Mouse (Mus musculus) intestine, embryonic 16.5 days (tissue): Measurements from ENCODE around the gene Csrp3. TPM values are rescaled to one million over a fixed set of nuclear protein-coding genes. Genes with fewer than 3 reads are reported as not detected.

ENCODE experiments used
- ATAC-seq: fragments of 200-750 bp; cut with Nextera tagmentation; 2 replicates; pipeline ENCODE4 v1.8.0; 2017; ENCODE audit warnings: moderate TSS enrichment, moderate library complexity
- H3K27ac ChIP-seq: fragments of 300-500 bp; sonication (generic); 2 replicates; pipeline ENCODE4 v1.5.1; 2014; ENCODE audit warnings: mild to moderate bottlenecking, low read length
- H3K27me3 ChIP-seq: fragments of 300-500 bp; sonication (generic); replicated peaks from 2 replicates; pipeline ENCODE4 v1.6.1; 2014; ENCODE audit warnings: low read length, control low read depth, mixed read lengths; ENCODE audit not compliant: control insufficient read depth, insufficient read depth
- H3K36me3 ChIP-seq: fragments of 300-500 bp; sonication (generic); 2 replicates; pipeline ENCODE4 v1.6.1; 2014; ENCODE audit warnings: low read length, control low read depth; ENCODE audit not compliant: control insufficient read depth, insufficient read depth
- H3K4me1 ChIP-seq: fragments of 300-500 bp; sonication (generic); 2 replicates; pipeline ENCODE4 v1.6.1; 2014; ENCODE audit warnings: low read length, control low read depth, mixed read lengths; ENCODE audit not compliant: control insufficient read depth, insufficient read depth
- H3K4me2 ChIP-seq: fragments of 300-500 bp; sonication (generic); 2 replicates; pipeline ENCODE4 v1.6.1; 2014; ENCODE audit warnings: low read depth, low read length, control low read depth
- H3K4me3 ChIP-seq: fragments of 300-500 bp; sonication (generic); 2 replicates; pipeline ENCODE4 v1.5.1; 2014; ENCODE audit warnings: mild to moderate bottlenecking, low read length
- H3K9ac ChIP-seq: fragments of 300-500 bp; sonication (generic); 2 replicates; pipeline ENCODE4 v1.6.1; 2014; ENCODE audit warnings: low read depth, low read length
- H3K9me3 ChIP-seq: fragments of 300-500 bp; sonication (generic); 2 replicates; pipeline ENCODE4 v1.6.1; 2016; ENCODE audit warnings: low read length, control low read depth; ENCODE audit not compliant: control insufficient read depth
- WGBS: fragments of 180-500 bp; shearing (Covaris S2); extraction: QIAGEN DNeasy Blood & Tissue Kit; methylation state at CpG from one replicate; pipeline ENCODE4 v1.1.7; 2014; 5-methylcytosine and 5-hydroxymethylcytosine counted together
- polyA plus RNA-seq: library from polyadenylated mRNA; unstranded; fragments of >200 nt; fragmentation: Nextera tagmentation; extraction: Ambion mirVana; gene quantifications from 2 replicates; pipeline ENCODE4 v1.2.1, GENCODE M21; 2015

Csrp3 gene
- polyA plus RNA-seq, 1 experiment from 2014 or later, result 2.1 TPM

DNA sequence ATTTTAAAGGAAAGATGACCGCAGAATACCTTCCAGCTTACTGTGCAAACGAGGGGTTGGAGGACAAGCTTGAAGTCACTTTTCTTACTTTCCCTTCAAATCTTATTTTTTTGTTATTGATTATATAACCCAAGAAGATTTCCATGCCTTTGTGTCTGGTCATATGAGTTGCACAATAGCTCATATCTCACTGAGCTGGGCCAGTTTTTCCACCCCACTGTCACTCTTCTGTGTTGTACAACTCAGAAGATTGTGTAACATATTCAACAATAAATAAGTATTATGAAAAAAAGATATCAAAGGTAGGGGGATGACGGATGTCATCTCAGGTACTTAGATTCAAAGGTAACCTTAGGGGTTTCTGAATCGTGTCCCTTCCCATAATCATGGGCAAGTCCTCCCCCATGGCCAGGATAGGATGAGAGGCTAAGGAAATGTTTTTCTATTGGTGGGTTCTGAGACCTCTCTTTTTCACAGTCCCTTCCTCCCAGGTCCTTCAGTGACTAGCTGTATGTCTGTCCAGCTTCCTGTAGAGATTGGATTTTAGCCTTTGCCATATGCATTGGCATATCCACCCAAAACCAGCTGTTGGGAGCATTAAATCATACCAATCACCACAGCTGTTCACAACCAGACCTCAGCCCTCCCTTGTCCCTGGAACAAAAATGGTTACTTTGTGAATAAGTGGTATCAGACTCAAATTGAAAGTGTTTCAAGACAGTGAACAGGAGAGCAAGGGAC is 35.9 kb upstream of the Csrp3 start:
- WGBS, result 88% methylated on average over 4 of the region's 4 CpGs
- H3K4me2 ChIP-seq, result no peak overlapping the region
- no peak for ATAC-seq
- H3K9me3 ChIP-seq, result no peaks in the 10 kb centered on the region
- no peak overlapping the region for H3K27ac ChIP-seq
- H3K4me3 ChIP-seq, result no peak overlapping the region
- no peaks in the 10 kb centered on the region for H3K36me3 ChIP-seq
- peaks cover 13% of the 10 kb centered on the region for H3K4me1 ChIP-seq
- H3K9ac ChIP-seq, result no peak overlapping the region
- no peaks in the 10 kb centered on the region for H3K27me3 ChIP-seq

DNA sequence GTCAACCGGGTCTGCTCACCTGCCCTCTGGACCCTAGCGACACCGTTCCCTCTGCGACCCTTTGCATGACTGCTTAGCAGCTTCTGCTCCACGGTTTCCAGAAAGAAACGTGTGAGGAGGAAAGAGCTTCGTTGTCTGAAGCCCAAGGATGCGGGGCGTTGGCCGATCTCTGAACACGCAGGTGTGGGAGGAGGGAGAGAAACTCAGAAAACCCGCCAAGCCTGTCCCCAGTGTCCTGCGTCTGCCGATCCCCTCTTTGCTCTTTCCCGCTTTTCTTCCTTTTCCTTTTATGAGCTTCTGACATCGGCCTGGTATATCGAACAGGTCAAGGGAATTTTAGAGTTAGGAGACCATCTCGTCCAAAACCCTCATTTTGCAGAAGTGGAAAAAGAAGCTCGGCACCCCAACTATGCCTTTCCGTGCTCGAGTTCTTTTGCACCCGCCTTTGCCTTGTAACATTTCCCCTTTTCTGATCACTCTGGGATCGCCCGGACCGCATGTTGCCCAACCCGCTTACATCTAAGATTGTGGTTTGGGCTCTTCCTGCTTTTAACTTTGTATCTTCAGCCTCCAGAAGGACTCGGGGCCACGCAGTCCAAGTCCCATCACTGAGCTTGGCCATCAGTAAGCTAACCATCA is 34.3 kb upstream of the Csrp3 start:
- no peaks in the 10 kb centered on the region for H3K9me3 ChIP-seq
- under 1% methylated on average over 28 of the region's 28 CpGs for WGBS
- H3K36me3 ChIP-seq, result no peaks in the 10 kb centered on the region
- no peak for ATAC-seq
- peaks cover 24% of the 10 kb centered on the region for H3K4me1 ChIP-seq
- peak overlapping the region; percentile 83 for H3K9ac ChIP-seq
- peak overlapping the region; percentile 81 for H3K4me2 ChIP-seq
- H3K27ac ChIP-seq, result peak overlapping the region; percentile 63
- H3K4me3 ChIP-seq, result peak overlapping the region; percentile 76
- H3K27me3 ChIP-seq, result no peaks in the 10 kb centered on the region

DNA sequence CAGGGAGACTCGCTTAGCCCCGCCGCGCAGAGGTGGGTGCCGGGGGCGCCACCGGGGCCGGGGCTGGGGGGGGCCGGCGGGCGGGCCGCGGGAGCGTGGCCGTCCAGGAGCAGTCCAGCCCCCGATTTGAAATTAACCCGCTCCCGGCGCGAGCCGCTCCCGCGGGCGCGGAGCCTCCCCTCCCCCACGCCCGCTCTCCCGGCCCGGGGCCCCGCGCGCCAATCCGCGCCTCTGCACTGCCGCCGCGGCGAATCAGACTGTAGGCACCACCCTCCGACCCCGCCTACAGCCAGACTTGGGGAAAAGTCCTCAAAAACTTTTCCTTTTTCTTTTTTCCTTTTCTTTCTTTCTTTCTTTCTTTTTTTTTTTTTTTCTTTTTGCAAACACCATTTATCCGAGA is 33.7 kb upstream of the Csrp3 start, which contains the start of gene E2f8:
Gene E2f8, minus strand, starts transcription at position 111 of the 400 bp plus-strand sequence.
- H3K4me1 ChIP-seq, result peaks cover 27% of the 10 kb centered on the region
- H3K4me2 ChIP-seq, result peak within 1 kb of the TSS; percentile 84
- H3K27ac ChIP-seq, result peak within 1 kb of the TSS; percentile 84
- no peaks in the 10 kb centered on the region for H3K27me3 ChIP-seq
- no peaks in the 10 kb centered on the region for H3K9me3 ChIP-seq
- H3K9ac ChIP-seq, result peak within 1 kb of the TSS; percentile 83
- WGBS, result under 1% methylated on average over 39 of the region's 41 CpGs
- peak; percentile 79 for ATAC-seq
- no peaks in the 10 kb centered on the region for H3K36me3 ChIP-seq
- H3K4me3 ChIP-seq, result peak within 1 kb of the TSS; percentile 76

DNA sequence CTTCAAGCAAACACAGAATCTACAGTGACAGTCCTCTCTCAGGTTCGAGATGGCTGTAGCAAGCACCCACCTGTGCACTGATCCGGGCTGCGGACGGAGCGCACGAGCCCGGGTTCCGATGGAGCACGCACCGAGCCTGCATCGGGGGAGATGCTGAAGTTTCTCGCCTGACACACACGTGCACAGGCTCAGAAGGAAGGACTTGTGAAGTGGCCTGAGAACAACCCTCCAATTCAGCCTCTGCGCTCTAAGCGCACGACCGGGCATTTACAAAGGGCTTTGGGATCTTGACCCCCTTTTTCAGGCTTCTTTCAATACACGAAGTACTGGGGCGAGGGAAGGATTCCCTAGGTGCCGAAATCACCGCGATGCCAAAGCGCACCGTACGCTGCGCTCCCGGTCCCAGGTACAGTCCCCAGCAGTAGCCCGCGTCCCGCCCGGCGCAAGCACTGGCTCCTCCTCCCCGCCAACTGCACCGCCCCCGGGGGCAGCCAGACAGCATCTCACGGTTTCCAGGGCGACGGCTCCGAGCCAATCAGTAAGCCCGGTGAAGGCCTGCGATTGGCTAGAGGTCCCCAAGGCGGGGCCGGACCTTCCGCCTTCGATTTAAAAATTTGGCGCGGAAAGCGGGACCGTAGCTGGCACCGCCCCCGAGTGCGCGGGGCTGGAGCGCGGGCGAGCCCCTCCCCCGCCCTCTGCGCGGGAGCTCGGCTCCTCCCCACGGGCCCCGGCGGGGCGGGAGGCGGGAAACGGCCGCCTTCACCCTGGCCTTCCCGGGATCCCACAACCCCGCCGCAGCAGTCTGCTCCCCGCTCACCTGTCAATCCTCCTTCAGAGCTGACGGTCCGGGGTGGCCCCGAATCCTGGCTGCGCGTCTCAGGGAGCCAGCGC is 33.0 kb upstream of the Csrp3 start:
- Histone ChIP-seq H3K4me3 (peak overlapping the region; percentile 76), H3K36me3 (peaks cover 2% of the 10 kb centered on the region; the same call in 1 of the 2 replicates), H3K4me2 (peak overlapping the region; percentile 84), H3K27me3 (no peaks in the 10 kb centered on the region), H3K27ac (peak overlapping the region; percentile 84), H3K9ac (peak overlapping the region; percentile 83), H3K9me3 (no peaks in the 10 kb centered on the region), H3K4me1 (peaks cover 27% of the 10 kb centered on the region)
- ATAC-seq, result peak; percentile 93
- under 1% methylated on average over 73 of the region's 77 CpGs for WGBS

DNA sequence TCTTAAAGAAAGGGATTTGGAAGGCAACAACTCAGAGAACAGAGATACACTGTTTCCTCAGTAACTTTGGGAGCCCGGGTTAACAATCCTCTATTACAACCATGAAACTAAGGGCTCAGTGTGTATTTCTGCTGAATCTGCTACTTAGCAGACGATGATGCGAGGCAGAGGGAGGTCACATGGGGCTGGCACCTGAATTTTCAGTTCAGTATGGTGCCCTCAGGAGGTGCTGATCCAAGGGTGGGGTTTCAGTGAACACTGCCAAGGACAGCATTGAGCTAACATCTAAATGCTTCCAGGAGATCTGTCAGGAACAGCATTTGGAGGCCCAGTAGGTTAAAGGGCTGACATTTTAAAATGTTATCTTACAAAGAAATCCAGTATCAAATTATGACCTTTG is 31.7 kb upstream of the Csrp3 start:
- H3K4me2 ChIP-seq, result peak overlapping the region; percentile 56
- peaks cover 27% of the 10 kb centered on the region for H3K4me1 ChIP-seq
- peak overlapping the region; percentile 65 for H3K9ac ChIP-seq
- no peaks in the 10 kb centered on the region for H3K27me3 ChIP-seq
- H3K4me3 ChIP-seq, result peak overlapping the region; percentile 30
- H3K9me3 ChIP-seq, result no peaks in the 10 kb centered on the region
- 42% methylated on average over 3 of the region's 3 CpGs for WGBS
- H3K27ac ChIP-seq, result peak overlapping the region; percentile 74; the same call in 1 of the 2 replicates
- no peak for ATAC-seq
- peaks cover 13% of the 10 kb centered on the region for H3K36me3 ChIP-seq

DNA sequence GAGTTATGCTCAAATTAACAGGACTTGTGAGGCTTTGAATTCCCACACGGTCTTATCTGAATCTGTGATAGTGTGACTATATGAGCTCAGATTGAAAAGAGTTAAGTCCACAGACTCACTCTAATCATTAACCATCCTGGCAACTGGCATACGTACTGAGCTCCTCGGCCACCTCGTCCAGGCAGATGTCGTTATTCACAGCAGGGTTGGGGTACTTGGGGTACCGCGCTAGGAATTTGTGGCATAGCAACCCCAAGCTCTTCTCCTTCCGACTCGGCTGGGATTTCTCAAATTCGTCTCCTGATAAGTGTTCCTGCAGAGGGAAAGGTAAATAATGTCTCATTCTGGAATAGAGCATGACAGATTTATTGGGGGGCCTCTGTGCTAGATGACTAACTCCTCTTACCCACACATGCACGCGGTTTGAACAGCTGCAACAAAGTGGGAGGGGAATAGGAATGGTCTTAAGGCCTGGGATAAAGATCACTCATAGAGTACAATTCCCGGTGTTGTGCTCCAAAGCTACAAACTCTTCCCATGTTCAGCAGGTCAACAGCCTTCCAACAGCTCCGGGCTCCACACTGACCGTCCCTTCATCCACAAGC is 30.1 kb upstream of the Csrp3 start:
- peak; percentile 41 for ATAC-seq
- peaks cover 18% of the 10 kb centered on the region for H3K36me3 ChIP-seq
- WGBS, result 29% methylated on average over 15 of the region's 15 CpGs
- H3K27me3 ChIP-seq, result no peaks in the 10 kb centered on the region
- H3K4me3 ChIP-seq, result peak overlapping the region; percentile 34
- no peaks in the 10 kb centered on the region for H3K9me3 ChIP-seq
- H3K9ac ChIP-seq, result peak overlapping the region; percentile 58
- peaks cover 27% of the 10 kb centered on the region for H3K4me1 ChIP-seq
- peak overlapping the region; percentile 42 for H3K4me2 ChIP-seq
- H3K27ac ChIP-seq, result peak overlapping the region; percentile 88

DNA sequence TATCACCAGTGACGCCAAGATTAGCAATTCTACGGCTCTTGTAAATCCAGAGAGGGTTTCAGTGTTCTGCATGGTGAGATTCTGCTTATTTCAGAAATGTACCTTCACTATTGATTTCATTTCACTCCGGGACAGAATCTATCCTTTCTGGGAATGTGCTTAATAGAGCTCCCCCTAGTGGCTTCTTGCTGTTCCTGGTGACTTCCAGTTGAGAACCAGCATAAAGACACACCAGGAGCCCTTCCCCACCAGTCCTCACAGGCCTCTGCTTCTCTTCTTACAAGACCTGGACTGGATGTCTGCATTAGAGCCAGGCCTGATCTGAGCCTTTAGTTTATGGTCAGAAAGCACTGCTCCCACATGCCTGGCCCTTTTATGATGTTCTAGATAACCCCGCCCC is 28.7 kb upstream of the Csrp3 start:
- Histone ChIP-seq H3K27me3 (no peaks in the 10 kb centered on the region), H3K9ac (no peak overlapping the region), H3K36me3 (peaks cover 22% of the 10 kb centered on the region), H3K9me3 (no peaks in the 10 kb centered on the region), H3K27ac (peak overlapping the region; percentile 10; the same call in 1 of the 2 replicates), H3K4me3 (no peak overlapping the region), H3K4me1 (peaks cover 22% of the 10 kb centered on the region), H3K4me2 (no peak overlapping the region)
- WGBS, result 75% methylated on average over 4 of the region's 4 CpGs
- ATAC-seq, result no peak

DNA sequence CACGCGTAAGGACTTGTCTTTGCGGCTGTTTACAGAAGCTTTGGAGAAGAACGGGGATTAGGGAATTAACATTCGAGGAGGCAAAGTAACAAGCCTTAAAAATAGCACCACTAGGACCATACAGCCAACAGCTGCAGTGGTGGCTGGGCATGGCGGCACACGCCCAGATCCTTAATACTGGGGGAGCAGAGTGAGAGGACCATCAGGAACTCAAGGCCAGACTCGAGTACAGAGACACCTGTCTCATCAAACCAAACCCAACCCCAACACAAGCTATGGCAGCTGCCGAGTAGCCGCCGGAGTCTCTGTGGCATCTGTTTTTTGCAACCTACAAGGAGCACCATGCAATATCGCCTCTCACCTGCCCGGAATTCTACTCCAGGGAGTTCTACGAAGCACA is 27.3 kb upstream of the Csrp3 start:
- WGBS, result 92% methylated on average over 14 of the region's 14 CpGs
- no peak overlapping the region for H3K27ac ChIP-seq
- no peak overlapping the region for H3K9ac ChIP-seq
- H3K4me3 ChIP-seq, result no peak overlapping the region
- no peaks in the 10 kb centered on the region for H3K27me3 ChIP-seq
- H3K9me3 ChIP-seq, result no peaks in the 10 kb centered on the region
- H3K4me2 ChIP-seq, result no peak overlapping the region
- no peak for ATAC-seq
- H3K36me3 ChIP-seq, result peaks cover 27% of the 10 kb centered on the region
- peaks cover 22% of the 10 kb centered on the region for H3K4me1 ChIP-seq

DNA sequence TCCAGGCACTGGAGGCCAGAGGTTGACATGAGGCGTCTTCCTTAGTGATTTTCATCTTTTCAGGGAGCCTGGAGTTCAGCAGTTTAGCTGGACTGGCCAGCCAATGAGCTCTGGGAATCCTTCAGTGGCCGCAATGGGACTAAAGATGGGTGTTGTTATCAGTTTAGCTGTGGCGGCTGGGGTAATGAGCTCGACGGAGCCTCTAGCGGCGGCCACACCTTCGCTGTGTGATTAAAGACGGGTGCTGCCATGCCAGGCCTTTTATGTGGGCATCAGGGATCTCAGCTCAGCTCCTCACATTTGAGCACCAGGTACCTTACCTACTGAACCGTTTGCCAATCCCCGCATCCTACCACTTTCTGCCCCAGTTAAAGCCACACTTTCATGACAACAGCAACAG is 23.5 kb upstream of the Csrp3 start:
- Histone ChIP-seq H3K4me2 (no peak overlapping the region), H3K27me3 (no peaks in the 10 kb centered on the region), H3K36me3 (peaks cover 39% of the 10 kb centered on the region), H3K9ac (no peak overlapping the region), H3K4me1 (no peaks in the 10 kb centered on the region), H3K27ac (no peak overlapping the region), H3K4me3 (no peak overlapping the region), H3K9me3 (no peaks in the 10 kb centered on the region)
- 91% methylated on average over 11 of the region's 11 CpGs for WGBS
- no peak for ATAC-seq
